Mouse (Mus musculus): ENCODE results near the gene Coq10a.
"Not testable (repeated sequence)": the region's sequence is repeated elsewhere in the genome, so short reads cannot be mapped to it uniquely, and the experiment has no call there.

Gene Coq10a

GRCm38 (mm10) chr10:128344568-128345275, 24.1 kb downstream of the Coq10a start:
- peak; percentile 81 for DNase-seq (ENCODE audit: low read depth, low spot score)

GRCm38 (mm10) chr10:128343436-128343835, 25.4 kb downstream of the Coq10a start:
- no peak for DNase-seq (ENCODE audit: low read depth, low spot score)

- no peak for DNase-seq (ENCODE audit: low read depth, low spot score)
Observed at GRCm38 (mm10) chr10:128340257-128340656, 28.5 kb downstream of the Coq10a start.

GRCm38 (mm10) chr10:128338948-128339347, 29.8 kb downstream of the Coq10a start:
- DNase-seq (ENCODE audit: low read depth, low spot score): no peak

GRCm38 (mm10) chr10:128338415-128338814, 30.4 kb downstream of the Coq10a start:
- DNase-seq (ENCODE audit: low read depth, low spot score): no peak

GRCm38 (mm10) chr10:128337306-128338181, 31.3 kb downstream of the Coq10a start, which contains the start of gene Cs:
Gene Cs (plus strand): TSS chr10:128337734.
- DNase-seq (ENCODE audit: low read depth, low spot score): peak; percentile 88

- DNase-seq (ENCODE audit: low read depth, low spot score): peak; percentile 56
Observed at GRCm38 (mm10) chr10:128336597-128336996, 32.2 kb downstream of the Coq10a start.

GRCm38 (mm10) chr10:128336195-128336594, 32.6 kb downstream of the Coq10a start:
- DNase-seq (ENCODE audit: low read depth, low spot score): no peak

GRCm38 (mm10) chr10:128335582-128335981, 33.2 kb downstream of the Coq10a start:
- DNase-seq (ENCODE audit: low read depth, low spot score): peak; percentile 89

GRCm38 (mm10) chr10:128332358-128333249, 36.2 kb downstream of the Coq10a start:
- not testable (repeated sequence) for DNase-seq (ENCODE audit: low read depth, low spot score)

- DNase-seq (ENCODE audit: low read depth, low spot score): no peak
Observed at GRCm38 (mm10) chr10:128327610-128328009, 41.2 kb downstream of the Coq10a start.

GRCm38 (mm10) chr10:128326825-128327224, 42.0 kb downstream of the Coq10a start:
- DNase-seq (ENCODE audit: low read depth, low spot score): no peak

- DNase-seq (ENCODE audit: low read depth, low spot score): no peak
Observed at GRCm38 (mm10) chr10:128323516-128323915, 45.3 kb downstream of the Coq10a start.

GRCm38 (mm10) chr10:128322141-128323108, 46.4 kb downstream of the Coq10a start, which contains the start of gene Cnpy2:
Gene Cnpy2 (plus strand): TSS chr10:128322459.
- DNase-seq (ENCODE audit: low read depth, low spot score): no peak

GRCm38 (mm10) chr10:128321641-128322040, 47.2 kb downstream of the Coq10a start:
- DNase-seq (ENCODE audit: low read depth, low spot score): no peak

GRCm38 (mm10) chr10:128315578-128315977, 53.2 kb downstream of the Coq10a start:
- DNase-seq (ENCODE audit: low read depth, low spot score): no peak

Data from c-Kit-negative CD71-positive TER-119-positive erythroid progenitor cells, embryonic 14.5 days (primary cell).